Mouse (Mus musculus) heart, embryonic 13.5 days (tissue): ENCODE measurements around the gene Pcare. TPM values are rescaled to one million over a fixed set of nuclear protein-coding genes. Genes with fewer than 3 reads are reported as not detected.

Experiments
- ATAC-seq: fragments of 200-750 bp; cut with Nextera tagmentation; 2 replicates; pipeline ENCODE4 v1.8.0; 2017; ENCODE audit warnings: moderate TSS enrichment; ENCODE audit not compliant: insufficient number of reproducible peaks, low FRiP score, low TSS enrichment; ENCODE audit errors: extremely low read depth
- H3K27ac ChIP-seq: fragments of 300-500 bp; sonication (generic); replicated peaks from 2 replicates; pipeline ENCODE4 v1.5.1; 2015; ENCODE audit warnings: moderate library complexity, mild to moderate bottlenecking, inconsistent platforms
- H3K27me3 ChIP-seq: fragments of 300-500 bp; sonication (generic); replicated peaks from 2 replicates; pipeline ENCODE4 v1.6.1; 2015; ENCODE audit warnings: mild to moderate bottlenecking, inconsistent platforms
- H3K36me3 ChIP-seq: fragments of 300-500 bp; sonication (generic); 2 replicates; pipeline ENCODE4 v1.6.1; 2015; ENCODE audit warnings: mild to moderate bottlenecking, inconsistent platforms
- H3K4me1 ChIP-seq: fragments of 300-500 bp; sonication (generic); 2 replicates; pipeline ENCODE4 v1.6.1; 2015; ENCODE audit warnings: inconsistent platforms
- H3K4me2 ChIP-seq: fragments of 300-500 bp; sonication (generic); 2 replicates; pipeline ENCODE4 v1.6.1; 2015; ENCODE audit warnings: inconsistent platforms, mild to moderate bottlenecking, moderate library complexity
- H3K4me3 ChIP-seq: fragments of 300-500 bp; sonication (generic); 2 replicates; pipeline ENCODE4 v1.5.1; 2015; ENCODE audit warnings: moderate library complexity, mild to moderate bottlenecking, inconsistent platforms
- H3K9ac ChIP-seq: fragments of 300-500 bp; sonication (generic); 2 replicates; pipeline ENCODE4 v1.6.1; 2015; ENCODE audit warnings: inconsistent platforms, mild to moderate bottlenecking, moderate library complexity
- H3K9me3 ChIP-seq: fragments of 300-500 bp; sonication (generic); 2 replicates; pipeline ENCODE4 v1.6.1; 2016; ENCODE audit warnings: inconsistent platforms
- whole genome bisulfite sequencing: fragments of 180-500 bp; shearing (Covaris S2); methylation state at CpG from one replicate; pipeline ENCODE4 v1.1.7; 2015; ENCODE audit warnings: mixed read lengths; 5-methylcytosine and 5-hydroxymethylcytosine counted together
- polyA plus RNA-seq: library from polyadenylated mRNA; unstranded; fragments of >200 nt; fragmentation: Nextera tagmentation; extraction: Ambion mirVana; gene quantifications from 2 replicates; pipeline ENCODE4 v1.2.1, GENCODE M21; 2015

Gene Pcare
- polyA plus RNA-seq, 1 experiment from 2014 or later = not detected

DNA sequence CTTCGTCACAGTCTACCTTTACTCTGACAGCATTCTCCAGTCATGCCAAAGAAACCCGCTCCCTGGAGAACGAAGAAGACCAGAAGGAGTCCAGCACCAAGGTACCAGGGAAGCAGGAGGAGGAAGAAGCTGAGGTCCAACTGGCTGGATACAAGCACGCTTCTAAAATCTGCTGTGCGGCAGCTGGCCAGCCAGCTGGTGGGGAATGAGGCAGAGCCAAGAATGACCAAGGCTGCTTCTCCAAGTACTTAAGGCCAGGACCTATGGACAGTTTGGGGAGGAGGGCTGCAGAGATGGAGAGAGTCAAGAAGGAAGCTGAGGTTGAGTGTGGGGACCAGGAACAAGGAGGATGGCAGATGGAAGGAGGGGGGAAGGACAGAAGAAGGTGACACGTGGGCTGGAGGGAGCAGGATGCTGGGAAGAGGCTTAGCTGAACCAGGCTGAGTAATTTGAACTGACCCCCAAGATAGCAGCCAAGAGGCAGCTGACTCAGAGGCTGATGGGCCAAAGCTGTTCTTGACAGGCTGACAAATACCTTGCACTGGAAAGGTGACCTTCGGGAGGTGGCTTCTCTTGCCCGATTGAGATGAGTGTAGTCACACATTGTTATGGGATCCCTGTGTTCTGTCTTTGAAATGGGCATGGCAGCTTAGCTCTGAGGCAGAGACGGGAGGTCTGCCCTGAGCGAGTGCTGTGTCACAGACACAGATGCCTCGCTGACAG, 54.6 kb downstream of the Pcare start:
- H3K4me2 ChIP-seq = peak overlapping the region; percentile 36
- 0 out of 2 replicates have a peak overlapping the region, but pooled peaks have one; percentile 1 for H3K9ac ChIP-seq
- 39% methylated on average over 11 of the region's 11 CpGs for WGBS
- peak overlapping the region; percentile 90 for H3K27ac ChIP-seq
- no peaks in the 10 kb centered on the region for H3K36me3 ChIP-seq
- H3K4me1 ChIP-seq = peaks cover 41% of the 10 kb centered on the region
- H3K27me3 ChIP-seq = no peaks in the 10 kb centered on the region
- no peaks in the 10 kb centered on the region for H3K9me3 ChIP-seq
- peak; percentile 76 for ATAC-seq
- H3K4me3 ChIP-seq = no peak overlapping the region

DNA sequence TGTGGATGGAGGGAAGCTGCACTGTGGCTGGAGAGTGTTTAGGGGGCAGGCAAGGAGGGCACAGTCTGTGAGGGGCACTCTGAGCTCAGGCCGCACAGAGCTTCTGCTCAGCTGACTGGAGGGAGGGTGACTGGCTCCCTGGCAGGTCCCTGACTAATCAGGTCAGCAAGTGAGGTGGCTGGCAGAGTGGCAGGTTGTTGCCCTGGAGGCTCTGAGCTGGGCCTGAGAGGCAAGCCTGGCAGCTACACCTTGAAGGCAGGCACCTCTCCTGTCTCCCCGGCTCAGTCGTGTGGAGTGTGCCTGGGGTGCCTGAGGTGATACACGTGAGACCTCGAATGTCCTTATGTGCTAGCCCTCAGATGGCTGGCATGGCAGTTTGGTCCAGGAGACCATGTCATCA, 56.3 kb downstream of the Pcare start:
- Histone ChIP-seq H3K27ac (peak overlapping the region; percentile 25; the same call in 1 of the 2 replicates), H3K4me3 (no peak overlapping the region), H3K9ac (peak overlapping the region; percentile 11; the same call in 1 of the 2 replicates), H3K27me3 (no peaks in the 10 kb centered on the region), H3K4me2 (no peak overlapping the region), H3K9me3 (no peaks in the 10 kb centered on the region), H3K36me3 (no peaks in the 10 kb centered on the region), H3K4me1 (peaks cover 45% of the 10 kb centered on the region)
- WGBS = 78% methylated on average over 5 of the region's 5 CpGs
- ATAC-seq = no peak

DNA sequence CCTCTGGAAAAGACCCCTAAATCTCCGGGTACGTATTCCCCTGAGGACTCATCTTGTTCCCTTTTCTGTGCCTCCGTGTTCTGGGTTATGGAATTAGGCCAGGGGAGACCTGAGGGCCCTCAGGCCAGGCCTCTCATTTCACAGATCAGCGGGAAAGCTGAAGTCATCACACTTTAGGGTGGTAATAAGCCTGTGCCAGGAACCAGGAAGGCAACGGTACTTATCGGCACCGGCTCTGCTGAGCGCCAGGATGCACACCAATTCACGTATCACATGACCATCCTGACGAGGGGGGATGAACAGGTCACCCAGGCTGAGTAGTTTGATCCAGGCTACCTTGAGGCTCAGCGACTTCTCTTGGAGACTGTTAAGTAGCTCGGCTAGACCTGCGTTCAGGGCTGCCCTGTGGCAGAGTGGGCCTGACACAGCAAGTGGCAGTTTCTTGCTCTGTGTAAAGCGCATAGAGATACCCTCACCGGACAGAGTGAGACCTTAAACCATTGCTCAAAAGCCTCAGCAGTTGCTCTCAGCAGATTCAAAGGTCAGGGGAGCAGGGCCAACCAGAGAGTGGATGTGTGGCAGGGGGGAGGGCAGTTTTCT, 56.9 kb downstream of the Pcare start:
- Histone ChIP-seq H3K9ac (peak overlapping the region; percentile 11; the same call in 1 of the 2 replicates), H3K9me3 (no peaks in the 10 kb centered on the region), H3K27me3 (no peaks in the 10 kb centered on the region), H3K27ac (peak overlapping the region; percentile 25; the same call in 1 of the 2 replicates), H3K36me3 (no peaks in the 10 kb centered on the region), H3K4me3 (no peak overlapping the region), H3K4me2 (no peak overlapping the region), H3K4me1 (peaks cover 49% of the 10 kb centered on the region)
- no peak for ATAC-seq
- WGBS = 69% methylated on average over 15 of the region's 15 CpGs

DNA sequence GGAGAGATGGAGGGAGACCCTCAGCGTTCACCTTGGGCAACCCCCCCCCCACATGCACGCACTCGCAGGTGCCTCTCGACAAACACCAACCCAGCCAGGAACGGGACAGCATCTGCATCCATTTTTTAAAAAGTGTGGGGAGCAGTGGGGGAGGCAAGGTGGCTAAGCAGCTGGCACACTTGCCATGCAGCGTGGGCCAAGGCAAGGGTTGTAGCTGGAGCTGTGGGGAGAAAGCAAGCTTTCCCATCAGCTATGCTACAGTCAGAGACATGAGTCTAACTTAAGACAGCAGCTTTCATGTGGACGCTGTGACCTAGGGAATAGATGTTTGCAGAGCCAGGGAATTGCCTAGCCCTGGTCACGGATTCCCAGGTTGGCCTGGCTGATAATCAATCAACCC, 57.5 kb downstream of the Pcare start:
- no peaks in the 10 kb centered on the region for H3K27me3 ChIP-seq
- H3K4me2 ChIP-seq = no peak overlapping the region
- no peak overlapping the region for H3K9ac ChIP-seq
- H3K9me3 ChIP-seq = no peaks in the 10 kb centered on the region
- ATAC-seq = no peak
- H3K4me3 ChIP-seq = no peak overlapping the region
- peaks cover 49% of the 10 kb centered on the region for H3K4me1 ChIP-seq
- H3K36me3 ChIP-seq = no peaks in the 10 kb centered on the region
- H3K27ac ChIP-seq = no peak overlapping the region
- 89% methylated on average over 8 of the region's 8 CpGs for WGBS

DNA sequence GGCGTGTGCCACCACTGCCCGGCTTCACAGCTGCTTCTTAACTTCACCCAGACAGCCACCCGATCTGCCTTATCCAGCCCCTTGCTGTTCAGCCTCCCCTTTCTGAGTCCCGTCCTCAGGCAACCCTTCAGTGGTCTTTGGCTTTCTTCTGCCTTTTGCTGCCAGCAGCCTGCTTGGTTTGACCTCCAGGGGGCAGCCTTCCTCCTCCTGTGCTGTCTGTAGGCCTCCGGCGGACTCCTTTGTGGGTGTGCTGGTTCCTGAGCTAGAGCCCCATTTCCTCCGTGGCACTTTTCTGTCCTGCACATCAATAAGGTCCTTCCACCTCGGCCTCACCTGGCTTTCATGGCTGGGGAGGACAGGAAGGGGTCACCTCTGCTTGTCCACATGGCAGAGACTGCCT, 58.9 kb downstream of the Pcare start:
- Histone ChIP-seq H3K9ac (no peak overlapping the region), H3K4me2 (no peak overlapping the region), H3K27ac (no peak overlapping the region), H3K4me1 (peaks cover 43% of the 10 kb centered on the region), H3K27me3 (no peaks in the 10 kb centered on the region), H3K4me3 (no peak overlapping the region), H3K9me3 (no peaks in the 10 kb centered on the region), H3K36me3 (no peaks in the 10 kb centered on the region)
- 61% methylated on average over 8 of the region's 8 CpGs for WGBS
- ATAC-seq = no peak

Other genes starting within 250 kb of the Pcare start
- 30.8 and 34.1 TPM in 2 replicates for gene Ndc80, start 226.0 kb downstream of the Pcare start, polyA plus RNA-seq
- 0.25 and 0.32 TPM in 2 replicates for gene Spdya, start 200.8 kb downstream of the Pcare start, polyA plus RNA-seq
- gene Wdr43, start 137.0 kb downstream of the Pcare start, polyA plus RNA-seq = 42.0 and 43.0 TPM in 2 replicates
- 2.3 and 3.0 TPM in 2 replicates for gene Togaram2, start 79.6 kb downstream of the Pcare start, polyA plus RNA-seq
- 25.4 and 29.2 TPM in 2 replicates for gene Clip4, start 15.6 kb upstream of the Pcare start, polyA plus RNA-seq